Mouse (Mus musculus): Measurements from ENCODE around the gene Tapbp. TPM values are rescaled to one million over a fixed set of nuclear protein-coding genes. Genes with fewer than 3 reads are reported as not detected.
"Not testable (repeated sequence)": the region's sequence is repeated elsewhere in the genome, so short reads cannot be mapped to it uniquely, and the experiment has no call there.

Tapbp gene
- polyA plus RNA-seq, 1 experiment from 2014 or later = 20.6 TPM

DNA sequence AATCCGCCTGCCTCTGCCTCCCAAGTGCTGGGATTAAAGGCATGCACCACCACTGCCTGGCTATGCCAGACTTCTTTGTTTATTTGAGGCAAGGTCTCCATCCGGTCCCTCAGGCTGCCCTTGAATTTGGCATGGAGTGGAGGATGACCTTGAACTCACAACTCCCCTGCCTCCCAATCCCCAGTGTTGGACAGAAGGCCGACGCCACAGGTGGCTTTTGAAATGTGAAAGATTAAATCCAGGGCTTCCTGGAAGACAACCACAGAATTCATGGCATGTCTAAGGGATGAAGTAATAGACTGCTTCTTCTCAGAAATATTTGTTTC is 14.7 kb upstream of the Tapbp start:
- Histone ChIP-seq H3K9me3 (ENCODE audit: control insufficient read depth, low read length) (no peaks in the 10 kb centered on the region), H3K9ac (replicated peaks; ENCODE audit: low read length) (no peak overlapping the region), H3K36me3 (ENCODE audit: control insufficient read depth, insufficient read depth, low read length) (no peaks in the 10 kb centered on the region), H3K4me2 (ENCODE audit: low read length) (no peak overlapping the region), H3K27ac (replicated peaks; ENCODE audit: low read depth, low read length) (no peak overlapping the region), H3K4me3 (replicated peaks; ENCODE audit: low read depth, low read length) (no peak overlapping the region), H3K27me3 (ENCODE audit: control insufficient read depth, insufficient read depth, low read length) (no peaks in the 10 kb centered on the region), H3K4me1 (ENCODE audit: control insufficient read depth, insufficient read depth, low read length) (no peaks in the 10 kb centered on the region)
- ATAC-seq (ENCODE audit: low FRiP score, low TSS enrichment) = no peak
- 86% methylated on average over 4 of the region's 4 CpGs for WGBS
- DNase-seq = no peak

DNA sequence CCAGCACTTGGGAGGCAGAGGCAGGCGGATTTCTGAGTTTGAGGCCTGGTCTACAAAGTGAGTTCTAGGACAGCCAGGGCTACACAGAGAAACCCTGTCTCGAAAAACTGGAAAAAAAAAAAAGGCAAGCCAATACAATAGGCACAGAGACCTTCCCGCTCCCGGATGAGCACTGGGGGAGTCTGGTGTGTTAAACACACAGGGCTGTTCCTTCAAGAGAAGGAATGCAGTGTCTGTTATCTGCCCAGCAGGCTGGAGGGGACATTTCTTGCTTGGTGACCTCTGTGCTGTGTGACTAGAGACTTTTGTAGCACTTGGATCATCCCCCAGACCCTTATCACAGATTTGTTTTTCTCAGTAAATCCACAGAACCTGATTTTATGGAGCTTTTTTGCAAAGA is 14.0 kb upstream of the Tapbp start:
- no peak overlapping the region for H3K4me3 ChIP-seq (replicated peaks; ENCODE audit: low read depth, low read length)
- WGBS = 84% methylated on average over 4 of the region's 4 CpGs
- H3K4me1 ChIP-seq (ENCODE audit: control insufficient read depth, insufficient read depth, low read length) = no peaks in the 10 kb centered on the region
- ATAC-seq (ENCODE audit: low FRiP score, low TSS enrichment) (no peak), DNase-seq (no peak)
- no peaks in the 10 kb centered on the region for H3K9me3 ChIP-seq (ENCODE audit: control insufficient read depth, low read length)
- no peak overlapping the region for H3K9ac ChIP-seq (replicated peaks; ENCODE audit: low read length)
- H3K36me3 ChIP-seq (ENCODE audit: control insufficient read depth, insufficient read depth, low read length) = no peaks in the 10 kb centered on the region
- H3K27me3 ChIP-seq (ENCODE audit: control insufficient read depth, insufficient read depth, low read length) = no peaks in the 10 kb centered on the region
- H3K4me2 ChIP-seq (ENCODE audit: low read length) = no peak overlapping the region
- H3K27ac ChIP-seq (replicated peaks; ENCODE audit: low read depth, low read length) = no peak overlapping the region

DNA sequence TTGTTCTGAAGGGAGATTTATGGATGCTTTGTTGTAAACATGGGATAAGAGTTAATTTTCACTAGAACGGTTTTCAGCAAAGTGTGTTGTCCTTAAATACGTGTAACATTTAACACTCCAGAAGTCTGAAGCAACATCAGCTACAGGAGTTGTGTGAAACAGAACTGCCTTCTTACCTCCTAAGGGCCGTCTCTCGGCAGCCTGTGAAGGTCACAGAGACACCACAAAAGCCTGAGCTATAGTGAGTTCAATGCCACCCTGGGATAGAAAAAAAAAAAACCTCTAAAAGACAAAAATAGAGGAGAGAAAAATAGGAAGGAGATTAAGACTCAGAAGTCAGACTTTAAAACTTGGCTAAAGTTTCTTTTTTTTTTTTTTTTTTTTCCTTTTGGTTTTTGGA is 13.6 kb upstream of the Tapbp start:
- DNase-seq = no peak
- no peak overlapping the region for H3K4me2 ChIP-seq (ENCODE audit: low read length)
- no peaks in the 10 kb centered on the region for H3K36me3 ChIP-seq (ENCODE audit: control insufficient read depth, insufficient read depth, low read length)
- no peak overlapping the region for H3K9ac ChIP-seq (replicated peaks; ENCODE audit: low read length)
- no peaks in the 10 kb centered on the region for H3K9me3 ChIP-seq (ENCODE audit: control insufficient read depth, low read length)
- H3K27ac ChIP-seq (replicated peaks; ENCODE audit: low read depth, low read length) = no peak overlapping the region
- no peaks in the 10 kb centered on the region for H3K4me1 ChIP-seq (ENCODE audit: control insufficient read depth, insufficient read depth, low read length)
- no peak overlapping the region for H3K4me3 ChIP-seq (replicated peaks; ENCODE audit: low read depth, low read length)
- ATAC-seq (ENCODE audit: low FRiP score, low TSS enrichment) = no peak
- no peaks in the 10 kb centered on the region for H3K27me3 ChIP-seq (ENCODE audit: control insufficient read depth, insufficient read depth, low read length)
- 84% methylated on average over 4 of the region's 4 CpGs for WGBS

- Histone ChIP-seq H3K27me3 (ENCODE audit: control insufficient read depth, insufficient read depth, low read length) (no peaks in the 10 kb centered on the region), H3K4me2 (ENCODE audit: low read length) (no peak overlapping the region), H3K9me3 (ENCODE audit: control insufficient read depth, low read length) (no peaks in the 10 kb centered on the region), H3K36me3 (ENCODE audit: control insufficient read depth, insufficient read depth, low read length) (no peaks in the 10 kb centered on the region), H3K27ac (replicated peaks; ENCODE audit: low read depth, low read length) (no peak overlapping the region), H3K9ac (replicated peaks; ENCODE audit: low read length) (no peak overlapping the region), H3K4me3 (replicated peaks; ENCODE audit: low read depth, low read length) (no peak overlapping the region), H3K4me1 (ENCODE audit: control insufficient read depth, insufficient read depth, low read length) (no peaks in the 10 kb centered on the region)
- 89% methylated on average over 7 of the region's 7 CpGs for WGBS
- DNase-seq = no peak
- ATAC-seq (ENCODE audit: low FRiP score, low TSS enrichment) = no peak
Measured at GRCm38 (mm10) chr17:33902491-33902890, 13.2 kb upstream of the Tapbp start.

DNA sequence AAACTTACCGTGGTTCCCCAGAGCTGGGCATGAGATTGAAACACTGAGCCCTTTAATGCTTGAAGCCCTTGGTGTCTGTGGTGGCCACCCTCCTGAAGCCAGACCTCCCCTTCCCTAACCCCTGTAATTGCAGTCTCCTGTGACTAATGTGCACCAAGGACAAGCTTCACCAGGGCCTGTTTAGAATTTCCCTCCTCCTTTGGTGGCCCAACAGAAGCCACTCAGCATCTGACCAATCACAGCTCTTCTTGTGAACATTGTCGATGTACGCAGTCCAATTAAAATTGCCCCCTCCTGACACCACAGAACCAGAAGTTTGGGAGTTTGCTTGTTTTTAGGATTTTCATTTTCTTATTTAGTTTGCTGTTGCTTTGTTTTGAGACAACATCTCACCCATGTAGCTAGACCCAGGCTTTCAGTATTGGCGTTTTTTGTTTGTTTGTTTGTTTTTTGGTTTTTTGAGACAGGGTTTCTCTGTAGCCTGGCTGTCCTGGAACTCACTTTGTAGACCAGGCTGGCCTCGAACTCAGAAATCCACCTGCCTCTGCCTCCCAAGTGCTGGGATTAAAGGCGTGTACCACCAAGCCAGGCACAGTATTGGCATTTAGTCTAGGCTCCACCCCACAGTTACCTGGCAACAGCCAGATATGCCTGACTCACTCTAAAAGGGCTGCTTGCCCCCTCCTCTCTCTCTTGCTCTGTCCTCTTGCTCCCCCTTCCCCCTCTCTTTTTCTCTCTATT is 11.6 kb upstream of the Tapbp start:
- not testable (repeated sequence) for ATAC-seq (ENCODE audit: low FRiP score, low TSS enrichment); H3K27me3 ChIP-seq (ENCODE audit: control insufficient read depth, insufficient read depth, low read length); H3K36me3 ChIP-seq (ENCODE audit: control insufficient read depth, insufficient read depth, low read length)

DNA sequence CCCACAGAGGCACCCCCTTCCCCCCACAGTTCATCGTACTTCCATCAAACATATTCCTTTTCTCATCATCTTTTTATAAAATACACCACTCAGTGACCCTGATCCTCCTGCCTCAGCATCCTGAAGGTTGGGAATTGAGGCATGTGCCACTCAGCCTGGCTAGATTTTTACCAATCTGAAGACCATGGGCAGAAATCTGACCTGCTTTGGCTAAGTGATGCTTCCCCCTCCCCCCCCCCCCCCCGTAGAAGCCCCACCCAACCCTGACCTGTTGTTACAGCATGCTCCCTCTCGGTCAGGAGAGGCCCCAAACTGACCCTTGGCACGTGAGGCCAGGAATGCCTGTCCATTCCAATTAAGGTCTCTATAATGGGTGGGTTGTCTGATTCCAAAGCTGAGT is 10.9 kb upstream of the Tapbp start, which contains the start of gene Platr17:
Gene Platr17 (plus strand): TSS at position 301 of the 400 bp plus-strand sequence.
- H3K27me3 ChIP-seq (ENCODE audit: control insufficient read depth, insufficient read depth, low read length); ATAC-seq (ENCODE audit: low FRiP score, low TSS enrichment); H3K4me2 ChIP-seq (ENCODE audit: low read length); H3K36me3 ChIP-seq (ENCODE audit: control insufficient read depth, insufficient read depth, low read length); H3K4me1 ChIP-seq (ENCODE audit: control insufficient read depth, insufficient read depth, low read length); H3K9me3 ChIP-seq (ENCODE audit: control insufficient read depth, low read length); H3K4me3 ChIP-seq (replicated peaks; ENCODE audit: low read depth, low read length); DNase-seq; H3K9ac ChIP-seq (replicated peaks; ENCODE audit: low read length); H3K27ac ChIP-seq (replicated peaks; ENCODE audit: low read depth, low read length): not testable (repeated sequence)
- 13% methylated on average over 4 of the region's 4 CpGs for WGBS

More for the DNA sequence above, 11.6 kb upstream of the Tapbp start:
- not testable (repeated sequence) for H3K27ac ChIP-seq (replicated peaks; ENCODE audit: low read depth, low read length); DNase-seq; H3K9me3 ChIP-seq (ENCODE audit: control insufficient read depth, low read length); H3K9ac ChIP-seq (replicated peaks; ENCODE audit: low read length); H3K4me3 ChIP-seq (replicated peaks; ENCODE audit: low read depth, low read length); H3K4me2 ChIP-seq (ENCODE audit: low read length); H3K4me1 ChIP-seq (ENCODE audit: control insufficient read depth, insufficient read depth, low read length)
- 76% methylated on average over 6 of the region's 6 CpGs for WGBS

- WGBS = under 1% methylated on average over 44 of the region's 44 CpGs
- no peaks in the 10 kb centered on the region for H3K27me3 ChIP-seq (ENCODE audit: control insufficient read depth, insufficient read depth, low read length)
- no peaks in the 10 kb centered on the region for H3K9me3 ChIP-seq (ENCODE audit: control insufficient read depth, low read length)
- peaks cover 14% of the 10 kb centered on the region for H3K4me1 ChIP-seq (ENCODE audit: control insufficient read depth, insufficient read depth, low read length)
- peak overlapping the region; percentile 76 for H3K4me3 ChIP-seq (replicated peaks; ENCODE audit: low read depth, low read length)
- ATAC-seq (ENCODE audit: low FRiP score, low TSS enrichment) (peak; percentile 14), DNase-seq (peak; percentile 66)
- H3K36me3 ChIP-seq (ENCODE audit: control insufficient read depth, insufficient read depth, low read length) = peaks cover 24% of the 10 kb centered on the region
- H3K27ac ChIP-seq (replicated peaks; ENCODE audit: low read depth, low read length) = peak overlapping the region; percentile 93
- H3K4me2 ChIP-seq (ENCODE audit: low read length) = peak overlapping the region; percentile 93
- peak overlapping the region; percentile 81 for H3K9ac ChIP-seq (replicated peaks; ENCODE audit: low read length)
Measured at GRCm38 (mm10) chr17:33908331-33909076, 7.2 kb upstream of the Tapbp start.

DNA sequence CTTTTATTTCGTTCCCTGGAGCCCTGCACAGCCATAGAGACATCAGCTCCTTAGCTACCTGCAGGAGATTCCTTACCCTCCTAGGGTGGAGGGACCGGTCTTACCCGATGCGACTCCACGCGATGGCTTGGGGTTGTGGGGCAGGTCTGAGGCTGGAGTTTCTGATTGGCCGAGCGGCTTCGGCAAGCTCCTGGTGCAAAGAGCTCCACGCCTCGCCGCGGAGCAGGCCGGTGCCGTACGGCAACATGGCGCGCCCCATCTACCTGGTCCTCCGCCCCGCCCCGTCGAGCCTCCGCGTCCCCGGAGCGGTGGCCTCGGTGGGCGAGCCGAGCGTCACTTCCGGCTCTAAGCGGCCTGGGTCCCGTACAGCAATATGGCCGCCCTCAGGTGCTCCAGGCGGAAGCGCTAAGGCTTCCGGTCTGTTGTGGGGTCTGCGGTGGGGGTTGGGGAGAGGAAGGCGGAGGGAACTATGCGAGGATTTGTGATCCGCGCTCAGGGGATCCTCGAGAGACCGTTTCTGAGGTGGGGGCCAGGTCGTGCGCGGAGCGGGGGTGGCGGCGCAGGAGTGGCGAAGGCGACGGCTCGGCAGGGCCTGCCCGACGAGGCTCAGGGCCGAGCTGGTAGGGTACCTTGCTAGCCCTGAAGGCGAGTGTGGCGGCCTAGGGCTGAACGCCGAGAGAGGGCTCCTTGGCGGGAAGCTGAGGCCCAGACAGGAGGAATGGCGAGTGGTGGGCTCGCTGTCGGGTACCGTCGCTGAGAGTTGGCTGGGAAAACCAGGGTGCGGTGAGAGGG is 6.4 kb upstream of the Tapbp start, which contains the start of gene Daxx:
Gene Daxx (plus strand): TSS at position 338 of the 792 bp plus-strand sequence.
- H3K27me3 ChIP-seq (ENCODE audit: control insufficient read depth, insufficient read depth, low read length) = no peaks in the 10 kb centered on the region
- no peaks in the 10 kb centered on the region for H3K9me3 ChIP-seq (ENCODE audit: control insufficient read depth, low read length)
- peaks cover 31% of the 10 kb centered on the region for H3K36me3 ChIP-seq (ENCODE audit: control insufficient read depth, insufficient read depth, low read length)
- H3K27ac ChIP-seq (replicated peaks; ENCODE audit: low read depth, low read length) = peak within 1 kb of the TSS; percentile 93
- peak within 1 kb of the TSS; percentile 76 for H3K4me3 ChIP-seq (replicated peaks; ENCODE audit: low read depth, low read length)
- under 1% methylated on average over 68 of the region's 68 CpGs for WGBS
- ATAC-seq (ENCODE audit: low FRiP score, low TSS enrichment) (peak; percentile 97), DNase-seq (peak; percentile 100)
- peak within 1 kb of the TSS; percentile 93 for H3K4me2 ChIP-seq (ENCODE audit: low read length)
- peaks cover 14% of the 10 kb centered on the region for H3K4me1 ChIP-seq (ENCODE audit: control insufficient read depth, insufficient read depth, low read length)
- H3K9ac ChIP-seq (replicated peaks; ENCODE audit: low read length) = peak within 1 kb of the TSS; percentile 81
